Mouse (Mus musculus) mature B cell (primary cell): ENCODE data around the gene Meox1.

Experiments
- in situ Hi-C: fragments of 300-500 bp; cut with MboI; formaldehyde crosslinking; loops from 2 replicates; pipeline ENCODE4 v1.14.3; 2019

The Meox1 gene

GRCm38 (mm10) chr11:101894204-101894603 lies at the start of gene Meox1:
Gene Meox1 (minus strand): TSS chr11:101894374.
- in situ Hi-C loops = no loop called here

GRCm38 (mm10) chr11:101943055-101943454 lies 48.9 kb upstream of the Meox1 start:
- in situ Hi-C loops = no loop called here

- in situ Hi-C loops = no loop called here
Measured at GRCm38 (mm10) chr11:101937108-101937507, 42.9 kb upstream of the Meox1 start.

GRCm38 (mm10) chr11:101936421-101936820 lies 42.2 kb upstream of the Meox1 start:
- in situ Hi-C loops = no loop called here

- in situ Hi-C loops = no loop called here
Measured at GRCm38 (mm10) chr11:101935743-101936142, 41.6 kb upstream of the Meox1 start.

GRCm38 (mm10) chr11:101931978-101932377 lies 37.8 kb upstream of the Meox1 start:
- in situ Hi-C loops = no loop called here

- in situ Hi-C loops = no loop called here
Measured at GRCm38 (mm10) chr11:101928030-101928762, 34.0 kb upstream of the Meox1 start.

- in situ Hi-C loops = no loop called here
Measured at GRCm38 (mm10) chr11:101926951-101927589, 32.9 kb upstream of the Meox1 start.

- in situ Hi-C loops = no loop called here
Measured at GRCm38 (mm10) chr11:101925636-101926035, 31.5 kb upstream of the Meox1 start.

GRCm38 (mm10) chr11:101924441-101924976 lies 30.3 kb upstream of the Meox1 start:
- in situ Hi-C loops = loop anchor here (5.0 kb wide), 1 partner anchor 43 kb away; the partner anchor contains the start of gene Sost

- in situ Hi-C loops = loop anchor here (5.0 kb wide), 1 partner anchor 43 kb away; the partner anchor contains the start of gene Sost
Measured at GRCm38 (mm10) chr11:101923988-101924387, 29.8 kb upstream of the Meox1 start.

GRCm38 (mm10) chr11:101921361-101921952 lies 27.3 kb upstream of the Meox1 start:
- in situ Hi-C loops = loop anchor here (5.0 kb wide), 1 partner anchor 46 kb away; the partner anchor contains the start of gene Sost

GRCm38 (mm10) chr11:101919660-101920059 lies 25.5 kb upstream of the Meox1 start:
- in situ Hi-C loops = loop anchor here (5.0 kb wide), 1 partner anchor 48 kb away; the partner anchor contains the start of gene Sost

- in situ Hi-C loops = no loop called here
Measured at GRCm38 (mm10) chr11:101918609-101919008, 24.4 kb upstream of the Meox1 start.

- in situ Hi-C loops = no loop called here
Measured at GRCm38 (mm10) chr11:101916772-101917171, 22.6 kb upstream of the Meox1 start.

- in situ Hi-C loops = no loop called here
Measured at GRCm38 (mm10) chr11:101913591-101913990, 19.4 kb upstream of the Meox1 start.

GRCm38 (mm10) chr11:101911855-101912579 lies 17.8 kb upstream of the Meox1 start:
- in situ Hi-C loops = no loop called here

- in situ Hi-C loops = no loop called here
Measured at GRCm38 (mm10) chr11:101910230-101910946, 16.2 kb upstream of the Meox1 start.

GRCm38 (mm10) chr11:101908777-101909176 lies 14.6 kb upstream of the Meox1 start:
- in situ Hi-C loops = no loop called here

GRCm38 (mm10) chr11:101905115-101905514 lies 10.9 kb upstream of the Meox1 start:
- in situ Hi-C loops = no loop called here

- in situ Hi-C loops = no loop called here
Measured at GRCm38 (mm10) chr11:101901309-101901708, 7.1 kb upstream of the Meox1 start.
